Mouse (Mus musculus): Measurements from ENCODE around the gene Pan3.
"Not testable (repeated sequence)": the region's sequence is repeated elsewhere in the genome, so short reads cannot be mapped to it uniquely, and the experiment has no call there.

The Pan3 gene

GRCm38 (mm10) chr5:147557641-147558040, 127.7 kb downstream of the Pan3 start:
- not testable (repeated sequence) for DNase-seq (ENCODE audit: low read depth)

DNA sequence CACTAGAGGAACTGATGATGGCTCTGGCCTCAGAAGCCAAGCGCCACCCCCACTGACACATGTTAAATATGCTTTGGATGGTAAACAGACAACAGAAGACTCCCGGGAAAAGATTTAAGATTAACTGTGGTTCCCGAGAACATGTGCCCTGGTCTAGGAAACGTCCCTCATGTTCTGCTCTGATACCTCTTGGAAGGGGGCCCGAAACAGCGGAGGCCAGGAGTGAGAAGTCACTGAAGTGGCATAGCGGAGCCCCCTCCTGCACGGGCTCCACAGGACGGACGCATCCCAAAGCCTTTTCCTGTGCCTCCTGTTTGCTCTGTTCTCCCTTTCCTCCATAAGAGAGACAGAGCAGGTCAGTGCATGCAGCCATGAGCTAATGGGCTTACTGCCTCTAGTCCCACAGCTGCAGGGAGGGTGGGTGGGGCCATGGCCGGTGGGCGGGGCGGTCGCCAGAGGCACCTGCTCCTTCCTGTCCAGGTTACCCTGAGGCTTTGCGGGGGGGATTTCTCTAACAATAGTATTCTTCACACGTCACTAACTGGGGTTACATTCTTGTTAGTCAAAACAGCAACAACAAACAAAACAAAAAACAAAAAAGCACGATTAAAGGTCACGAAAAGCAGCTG, 133.7 kb downstream of the Pan3 start:
- DNase-seq (ENCODE audit: low read depth), result no peak

DNA sequence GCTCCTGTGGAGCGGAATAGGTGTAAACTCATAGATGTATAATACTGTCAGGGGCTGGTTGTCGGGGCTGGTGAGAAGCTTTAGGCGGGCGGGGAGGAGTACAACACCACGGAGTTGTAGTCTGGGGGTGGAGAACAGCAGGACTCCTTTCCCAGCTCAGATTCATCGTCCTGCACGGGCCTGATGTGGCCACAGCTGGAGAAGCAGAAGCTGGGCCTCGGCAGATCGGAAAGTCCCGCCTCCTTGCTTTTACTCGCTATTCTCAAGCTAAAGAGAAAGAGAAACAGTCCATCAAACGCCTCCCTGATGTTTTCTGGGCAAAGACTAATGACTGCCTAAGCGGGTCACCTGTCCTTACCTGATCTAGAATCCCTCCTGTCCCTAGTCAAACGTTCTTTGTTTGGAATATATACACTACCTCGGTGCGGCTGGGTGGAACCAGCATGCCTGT, 134.2 kb downstream of the Pan3 start:
- DNase-seq (ENCODE audit: low read depth), result peak; percentile 55

- DNase-seq (ENCODE audit: low read depth), result no peak
These were observed 135.5 kb downstream of the Pan3 start for GRCm38 (mm10) chr5:147565444-147565843.

DNA sequence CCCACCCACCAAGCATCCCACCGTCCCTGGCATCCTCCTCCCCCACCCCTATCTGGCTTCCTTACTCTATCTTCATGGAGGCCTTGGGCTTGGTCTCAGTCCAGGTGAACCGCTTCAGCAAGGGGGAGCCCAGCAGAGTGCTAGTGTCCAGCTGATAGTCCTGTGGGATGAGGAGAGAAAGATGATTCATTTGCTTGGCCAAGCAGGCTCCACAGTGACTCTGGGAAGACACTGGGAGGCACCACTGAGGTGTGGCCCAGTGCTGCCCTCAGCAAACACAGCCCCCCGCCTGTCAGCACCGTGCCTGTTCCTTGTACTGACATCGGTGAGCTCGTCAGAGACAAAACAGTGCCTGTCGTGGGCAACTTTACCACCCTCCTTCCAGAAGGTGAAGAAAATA, 136.4 kb downstream of the Pan3 start:
- no peak for DNase-seq (ENCODE audit: low read depth)

GRCm38 (mm10) chr5:147572695-147573094, 142.7 kb downstream of the Pan3 start:
- no peak for DNase-seq (ENCODE audit: low read depth)

DNA sequence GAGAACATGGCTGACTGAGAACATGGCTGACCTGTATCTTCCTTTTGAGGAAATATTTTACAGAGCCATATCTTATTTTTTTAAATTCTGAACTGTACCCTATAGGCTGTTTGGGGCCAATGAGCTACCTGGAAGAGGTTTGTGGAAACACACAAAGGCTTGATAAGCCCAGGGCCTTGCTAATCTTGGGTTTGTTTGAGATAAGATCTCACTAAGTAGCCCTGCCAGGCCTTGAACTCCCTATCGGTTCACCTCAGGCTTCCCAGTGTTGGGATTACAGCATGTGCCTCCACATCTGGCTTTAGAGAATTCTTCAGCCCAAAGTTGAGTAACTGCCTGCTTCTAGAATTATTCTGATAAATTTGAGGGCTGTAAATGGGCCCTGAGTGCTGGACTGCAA, 143.6 kb downstream of the Pan3 start:
- DNase-seq (ENCODE audit: low read depth), result no peak

DNA sequence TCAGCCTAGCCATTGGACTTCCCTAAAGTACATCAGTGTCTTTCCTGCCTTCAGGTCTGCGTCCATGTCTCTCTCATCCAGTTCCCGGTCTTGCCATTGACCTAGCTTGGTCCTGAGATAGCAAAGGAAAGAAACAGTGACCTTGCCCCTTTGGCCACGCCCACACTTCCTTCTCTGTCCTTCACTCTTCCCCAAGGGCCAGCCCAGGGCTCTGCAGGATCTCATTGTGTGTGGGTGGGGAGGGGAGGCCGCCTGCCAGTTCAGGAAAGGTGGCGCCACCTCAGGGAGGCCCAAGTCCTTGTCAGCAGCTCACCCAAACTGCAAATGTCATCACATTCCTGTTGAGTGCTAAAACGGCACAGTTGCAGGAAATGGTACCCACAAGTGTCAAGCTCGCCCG, 144.6 kb downstream of the Pan3 start:
- DNase-seq (ENCODE audit: low read depth), result no peak

DNA sequence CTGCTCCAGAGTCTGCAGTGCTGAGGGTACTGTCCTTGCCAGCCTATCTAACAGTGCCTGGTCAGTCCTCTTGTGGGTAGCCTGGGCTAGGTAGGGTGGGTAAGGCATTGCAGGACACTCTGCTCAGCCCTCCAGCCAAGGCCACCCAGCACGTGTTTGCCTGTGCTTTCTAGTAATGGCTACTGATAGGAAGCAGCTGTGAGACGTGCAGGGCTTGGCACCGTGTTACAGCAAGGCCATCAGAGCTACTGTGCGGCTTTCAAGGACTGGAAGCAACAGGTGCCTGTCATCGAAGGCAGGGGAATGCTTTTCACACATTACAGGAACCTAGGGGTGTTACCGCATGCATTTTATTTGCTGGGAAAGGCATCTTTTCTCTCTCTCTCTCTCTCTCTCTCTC, 147.0 kb downstream of the Pan3 start:
- DNase-seq (ENCODE audit: low read depth), result no peak

- DNase-seq (ENCODE audit: low read depth), result no peak
These were observed 149.2 kb downstream of the Pan3 start for GRCm38 (mm10) chr5:147579148-147579547.

DNA sequence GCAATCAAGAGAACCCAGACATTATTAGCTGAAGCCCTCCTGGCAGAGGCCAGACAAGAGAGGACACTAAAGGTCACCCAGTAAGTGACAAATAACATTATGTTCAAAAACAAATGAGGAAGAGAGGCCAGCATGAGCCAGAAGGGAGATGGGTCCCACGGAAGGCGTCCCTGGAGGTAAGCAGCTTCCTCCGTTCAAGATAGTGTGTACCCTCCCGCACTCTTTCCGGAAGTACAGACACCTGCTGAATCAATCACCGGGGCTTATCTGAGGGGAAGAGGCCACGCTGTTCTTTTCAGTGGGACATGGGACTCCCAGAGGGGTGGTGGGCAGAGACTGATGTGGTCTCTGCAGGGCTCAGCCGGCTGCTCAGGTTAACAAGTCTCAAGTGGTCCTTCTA, 149.7 kb downstream of the Pan3 start:
- no peak for DNase-seq (ENCODE audit: low read depth)

DNA sequence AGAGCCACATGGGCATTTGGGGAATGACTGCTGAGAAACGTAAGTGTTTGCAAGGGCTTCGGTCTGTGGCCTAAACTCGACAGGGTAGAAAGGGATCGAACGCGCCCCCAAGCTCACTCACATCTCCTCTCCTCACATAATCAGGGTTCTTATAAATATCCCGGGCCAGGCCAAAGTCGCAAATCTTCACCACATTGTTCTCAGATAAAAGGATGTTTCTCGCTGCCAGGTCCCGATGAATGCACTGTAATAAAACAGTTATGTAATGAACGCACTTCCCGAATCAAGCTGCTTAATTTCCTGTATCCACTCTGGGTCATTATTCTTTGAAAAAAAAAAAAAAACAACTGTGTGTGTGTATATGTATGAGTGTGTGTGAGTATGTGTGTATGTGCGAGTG, 150.2 kb downstream of the Pan3 start:
- no peak for DNase-seq (ENCODE audit: low read depth)

DNA sequence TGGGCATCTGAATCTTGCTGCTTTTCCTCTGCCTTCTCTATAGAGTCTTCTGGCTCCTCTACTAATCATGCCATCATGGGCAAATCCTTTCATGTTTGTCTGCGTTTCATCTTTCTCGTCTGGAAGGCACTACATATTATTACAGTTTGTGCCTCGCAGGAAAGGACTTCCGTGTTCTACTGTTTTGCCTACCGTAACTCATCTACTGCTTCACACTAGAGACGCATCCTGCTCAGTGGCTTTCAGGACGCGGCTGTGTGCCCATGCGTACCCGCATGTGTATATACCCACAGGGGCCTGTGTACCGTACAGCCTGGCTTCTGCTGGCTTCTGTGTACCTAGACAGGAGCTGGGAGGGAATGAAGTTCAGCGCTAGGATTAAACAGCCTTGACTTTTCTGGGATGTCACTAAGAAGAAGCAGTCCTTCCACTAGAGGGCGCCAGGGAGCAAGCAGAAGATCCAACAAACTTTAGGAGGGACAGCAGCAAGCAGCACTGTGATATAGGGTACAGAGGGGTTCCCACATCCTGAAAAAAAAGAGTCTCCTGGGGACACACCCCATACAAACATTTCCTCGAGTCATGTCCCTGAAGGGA, 153.8 kb downstream of the Pan3 start:
- peak; percentile 79 for DNase-seq (ENCODE audit: low read depth)

- DNase-seq (ENCODE audit: low read depth), result no peak
These were observed 154.7 kb downstream of the Pan3 start for GRCm38 (mm10) chr5:147584648-147585047.

DNA sequence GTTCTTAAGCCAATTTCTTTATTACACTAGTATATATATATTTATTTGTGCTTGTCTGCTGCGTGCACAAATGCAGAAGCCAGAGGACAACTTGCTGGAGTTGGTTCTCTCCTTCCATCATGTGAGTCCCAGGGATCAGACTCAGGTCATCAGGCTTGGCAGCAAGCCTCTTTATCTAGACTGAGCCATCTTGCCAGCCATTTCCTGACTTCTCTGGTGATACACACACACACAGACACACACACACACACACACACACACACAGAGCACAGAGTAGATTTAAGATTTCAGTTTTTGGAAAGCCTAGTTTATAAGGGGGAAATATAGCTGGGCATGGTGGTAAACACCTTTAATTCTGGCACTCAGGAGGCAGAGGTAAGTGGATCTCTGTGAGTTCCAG, 155.1 kb downstream of the Pan3 start:
- no peak for DNase-seq (ENCODE audit: low read depth)

- DNase-seq (ENCODE audit: low read depth), result no peak
These were observed 159.9 kb downstream of the Pan3 start for GRCm38 (mm10) chr5:147589814-147590213.

GRCm38 (mm10) chr5:147597825-147598224, 167.9 kb downstream of the Pan3 start:
- DNase-seq (ENCODE audit: low read depth), result no peak

Measured in naive thymus-derived CD4-positive, alpha-beta T cell, adult 2 months (primary cell).